Mouse (Mus musculus) MEL-GATA-1-ER (cell line): ENCODE results near the gene Skint5.
"Not testable (repeated sequence)": the region's sequence is repeated elsewhere in the genome, so short reads cannot be mapped to it uniquely, and the experiment has no call there.

ENCODE experiments used
- DNase-seq: peaks from one replicate; pipeline ENCODE4 v3.0.0-alpha.2; 2012; ENCODE audit warnings: low read depth; ENCODE audit errors: extremely low read depth

Skint5 gene

DNA sequence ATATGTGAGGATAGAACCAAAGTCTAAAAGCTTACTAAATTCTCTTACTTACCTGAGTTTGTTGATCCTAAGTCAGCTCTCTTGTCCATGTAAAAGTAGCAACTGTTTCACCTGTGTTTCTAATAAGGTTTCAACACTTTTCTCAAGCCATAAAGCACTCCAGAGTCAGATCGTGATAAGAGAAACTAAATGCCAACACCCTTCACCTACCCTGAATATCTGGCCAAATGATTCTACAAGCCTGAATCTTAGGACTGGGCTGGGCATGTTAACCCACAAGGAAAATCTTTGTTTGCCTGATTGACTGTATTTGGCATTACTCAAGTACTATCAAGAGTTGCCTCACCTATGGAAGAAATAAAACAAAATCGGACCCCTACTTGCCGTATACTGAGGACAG lies at the start of gene Skint5:
Gene Skint5, minus strand, starts transcription at position 101 of the 400 bp plus-strand sequence.
- no peak for DNase-seq

DNA sequence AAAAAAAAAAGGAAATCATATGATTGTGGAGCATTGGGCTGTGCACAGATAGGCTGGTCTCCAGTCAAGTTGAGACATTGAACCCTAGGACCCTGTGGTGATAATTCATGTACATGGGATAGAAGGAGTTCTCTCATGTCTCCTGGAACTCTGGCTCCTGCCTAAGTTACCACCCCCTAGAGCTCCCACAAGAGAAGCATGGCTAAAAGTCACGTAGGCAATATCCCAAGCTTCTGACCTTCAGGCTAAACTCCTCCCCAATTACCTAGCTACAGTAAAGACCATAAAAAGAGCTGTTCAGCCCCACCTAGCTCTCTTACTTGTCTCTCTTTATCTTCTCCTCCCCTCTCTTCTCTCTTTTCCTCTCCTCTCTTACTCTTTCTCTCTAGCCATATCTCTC lies 42.0 kb downstream of the Skint5 start:
- no peak for DNase-seq

DNA sequence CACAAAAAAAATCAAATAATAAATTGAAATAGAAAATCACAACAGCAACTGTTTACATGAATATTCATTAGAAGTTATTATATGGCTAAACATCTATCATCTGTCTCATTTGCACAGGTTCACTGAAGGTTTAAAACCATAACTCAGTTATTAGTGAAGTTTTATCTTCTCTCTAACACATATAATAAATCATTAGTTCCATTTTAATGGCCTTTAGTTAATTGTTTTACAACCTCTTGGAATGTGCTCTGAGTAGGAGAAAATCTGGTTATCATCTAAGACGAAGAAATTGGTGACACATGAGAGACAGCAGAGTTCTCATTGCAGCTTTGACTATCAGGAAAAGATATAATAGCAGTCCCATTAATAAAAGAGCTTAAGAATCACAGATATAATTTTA lies 235.1 kb downstream of the Skint5 start:
- no peak for DNase-seq

DNA sequence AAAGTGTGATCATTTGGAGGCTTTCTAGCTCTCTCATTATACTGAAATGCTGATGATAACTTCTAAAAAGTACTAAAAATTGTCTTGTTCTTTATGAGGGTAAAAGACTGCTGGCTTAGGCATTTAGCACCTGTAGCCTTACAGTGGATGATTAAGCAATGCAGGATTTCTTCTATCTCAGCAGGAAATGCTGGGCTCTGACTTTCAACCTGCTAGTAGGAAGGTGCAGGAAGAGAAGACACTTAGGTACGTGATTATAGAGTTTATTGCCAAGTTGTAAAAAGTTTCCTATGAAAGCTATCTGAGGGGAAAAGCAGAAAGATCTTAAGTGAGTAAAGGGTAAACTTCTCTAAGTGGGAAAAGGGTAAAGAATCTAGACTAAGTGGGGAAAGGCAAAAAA lies 235.6 kb downstream of the Skint5 start:
- DNase-seq = no peak

DNA sequence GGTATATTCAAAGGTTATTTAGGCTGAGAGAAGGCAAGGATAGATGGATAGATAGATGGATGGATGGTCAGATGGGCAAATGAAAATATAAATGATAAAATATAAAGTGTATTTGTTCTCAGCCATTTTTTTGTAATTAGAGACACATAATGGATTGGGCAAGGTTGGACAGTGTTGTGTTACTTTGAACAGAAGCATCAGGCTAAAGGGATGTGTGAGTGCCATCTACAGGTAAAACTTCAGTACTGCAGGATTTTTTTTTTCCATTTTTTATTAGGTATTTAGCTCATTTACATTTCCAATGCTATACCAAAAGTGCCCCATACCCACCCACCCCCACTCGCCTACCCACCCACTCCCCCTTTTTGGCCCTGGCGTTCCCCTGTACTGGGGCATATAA lies 551.1 kb downstream of the Skint5 start:
- not testable (repeated sequence) for DNase-seq
